Mouse (Mus musculus) forebrain, postnatal 0 days (tissue): ENCODE results near the gene Prrc2a. TPM values are rescaled to one million over a fixed set of nuclear protein-coding genes. Genes with fewer than 3 reads are reported as not detected.

Source experiments
- ATAC-seq: fragments of 200-750 bp; cut with Nextera tagmentation; 2 replicates; pipeline ENCODE4 v1.8.0; 2017; ENCODE audit warnings: mild to moderate bottlenecking, moderate library complexity
- DNase-seq: peaks from one replicate; pipeline ENCODE4 v3.0.0-alpha.2; 2015
- H3K27ac ChIP-seq: fragments of 300-500 bp; sonication (generic); 2 replicates; pipeline ENCODE4 v1.5.1; 2014; ENCODE audit warnings: low read depth, mild to moderate bottlenecking, antibody characterized with exemption, low read length, moderate library complexity, mixed read lengths
- H3K27me3 ChIP-seq: fragments of 300-500 bp; sonication (generic); 2 replicates; pipeline ENCODE4 v1.6.1; 2014; ENCODE audit warnings: mild to moderate bottlenecking, low read length, mixed read lengths; ENCODE audit not compliant: insufficient read depth
- H3K36me3 ChIP-seq: fragments of 300-500 bp; sonication (generic); 2 replicates; pipeline ENCODE4 v1.6.1; 2014; ENCODE audit warnings: mild to moderate bottlenecking, moderate library complexity; ENCODE audit not compliant: insufficient read depth
- H3K4me1 ChIP-seq: fragments of 300-500 bp; sonication (generic); 2 replicates; pipeline ENCODE4 v1.6.1; 2014; ENCODE audit warnings: antibody characterized with exemption; ENCODE audit not compliant: insufficient read depth
- H3K4me2 ChIP-seq: fragments of 300-500 bp; sonication (generic); 2 replicates; pipeline ENCODE4 v1.6.1; 2014; ENCODE audit warnings: low read depth, mild to moderate bottlenecking, moderate library complexity
- H3K4me3 ChIP-seq: fragments of 300-500 bp; sonication (generic); 2 replicates; pipeline ENCODE4 v1.5.1; 2014; ENCODE audit warnings: low read depth, low read length, mixed read lengths
- H3K9ac ChIP-seq: fragments of 300-500 bp; sonication (generic); 2 replicates; pipeline ENCODE4 v1.6.1; 2014; ENCODE audit warnings: mild to moderate bottlenecking
- H3K9me3 ChIP-seq: fragments of 300-500 bp; sonication (generic); 2 replicates; pipeline ENCODE4 v1.6.1; 2016; ENCODE audit warnings: low read length
- CTCF ChIP-seq: sonication (generic); IDR thresholded peaks from 2 replicates; pipeline ENCODE4 v1.5.1; 2016; ENCODE audit warnings: antibody characterized with exemption, control low read depth, low read depth
- WGBS: fragments of 180-500 bp; shearing (Covaris S2); extraction: QIAGEN DNeasy Blood & Tissue Kit; methylation state at CpG from one replicate; pipeline ENCODE4 v1.1.7; 2014; 5-methylcytosine and 5-hydroxymethylcytosine counted together
- polyA plus RNA-seq: library from polyadenylated mRNA; unstranded; fragments of >200 nt; fragmentation: Nextera tagmentation; extraction: Ambion mirVana; gene quantifications from 2 replicates; pipeline ENCODE4 v1.2.1, GENCODE M21; 2015
- total RNA-seq: library from RNA; depleted of rRNA; stranded (reverse); fragments of >200 nt; gene quantifications from 2 replicates; pipeline ENCODE4 v1.2.3, GENCODE M21; 2014

The Prrc2a gene
- total and polyA plus RNA-seq, 2 experiments from 2014 or later, result 85.3 to 155 TPM

DNA sequence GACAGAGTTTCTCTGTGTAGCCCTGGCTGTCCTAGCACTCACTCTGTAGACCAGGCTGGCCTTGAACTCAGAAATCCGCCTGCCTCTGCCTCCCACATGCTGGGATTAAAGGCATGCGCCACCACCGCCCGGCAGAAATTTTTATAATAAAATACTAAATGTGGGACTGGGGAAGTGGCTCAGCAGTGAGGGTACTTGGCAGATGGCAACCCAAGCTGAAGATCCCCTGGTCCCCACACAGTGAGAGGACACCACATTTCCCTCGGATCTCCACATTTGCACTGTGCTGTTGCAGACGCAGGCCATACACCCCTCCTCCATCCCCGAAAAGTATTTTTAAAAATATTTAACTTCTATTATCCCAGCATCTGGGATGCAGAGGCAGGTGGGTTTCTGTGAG is 31.2 kb downstream of the Prrc2a start:
- 95% methylated on average over 7 of the region's 7 CpGs for WGBS
- H3K36me3 ChIP-seq, result peaks cover 3% of the 10 kb centered on the region; the same call in 1 of the 2 replicates
- H3K4me2 ChIP-seq, result no peak overlapping the region
- no peak overlapping the region for H3K27ac ChIP-seq
- no peak for TF ChIP-seq CTCF
- no peak overlapping the region for H3K4me3 ChIP-seq
- no peak overlapping the region for H3K9ac ChIP-seq
- H3K27me3 ChIP-seq, result no peaks in the 10 kb centered on the region
- H3K4me1 ChIP-seq, result peaks cover 7% of the 10 kb centered on the region
- no peak for ATAC-seq
- no peaks in the 10 kb centered on the region for H3K9me3 ChIP-seq
- DNase-seq, result no peak

GRCm38 (mm10) chr17:35132174-35132560 is 32.5 kb downstream of the Prrc2a start:
- H3K4me3 ChIP-seq, result no peak overlapping the region
- ATAC-seq, result no peak
- no peak for TF ChIP-seq CTCF

DNA sequence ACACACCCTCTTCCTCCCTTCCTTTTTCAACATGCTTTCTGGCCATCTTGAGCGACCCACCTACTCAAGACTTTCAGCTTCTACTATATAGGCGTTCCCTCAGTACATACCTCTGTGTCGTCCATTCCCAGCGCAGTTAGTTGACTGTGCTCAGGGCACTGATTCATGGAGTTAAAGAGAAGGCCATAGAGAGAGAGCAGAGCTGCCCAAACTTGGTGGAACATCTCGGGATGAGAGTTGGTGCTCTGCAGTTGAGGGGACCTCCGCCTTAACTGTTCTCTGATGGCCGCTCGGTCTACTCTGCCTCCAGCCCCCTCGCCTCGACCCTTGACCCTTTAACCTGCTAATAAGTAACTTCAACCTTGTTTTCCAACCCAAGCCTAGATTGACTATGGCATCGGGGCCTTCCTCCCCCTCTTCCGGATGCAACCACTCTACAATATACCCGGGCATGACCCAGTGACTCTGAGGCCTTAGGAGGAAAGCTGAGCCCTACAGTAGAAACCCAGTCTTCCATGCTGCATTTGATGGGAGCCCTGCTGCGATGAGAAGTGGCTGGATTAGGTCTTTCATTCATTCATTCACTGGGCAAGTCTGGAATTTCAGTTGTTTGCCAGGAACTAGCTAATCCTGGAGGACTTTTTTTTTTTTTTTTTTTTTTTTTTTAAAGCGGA is 33.1 kb downstream of the Prrc2a start, which contains the start of gene Apom:
Gene Apom (minus strand): TSS at position 551 of the 674 bp plus-strand sequence.
- H3K27me3 ChIP-seq, result no peaks in the 10 kb centered on the region
- ATAC-seq, result no peak
- no peak for TF ChIP-seq CTCF

More at GRCm38 (mm10) chr17:35132174-35132560, 32.5 kb downstream of the Prrc2a start:
- DNase-seq, result no peak
- H3K9me3 ChIP-seq, result no peaks in the 10 kb centered on the region
- 74% methylated on average over 3 of the region's 3 CpGs for WGBS
- no peak overlapping the region for H3K4me2 ChIP-seq
- H3K9ac ChIP-seq, result no peak overlapping the region
- H3K36me3 ChIP-seq, result no peaks in the 10 kb centered on the region
- no peaks in the 10 kb centered on the region for H3K27me3 ChIP-seq
- no peak overlapping the region for H3K27ac ChIP-seq
- H3K4me1 ChIP-seq, result peaks cover 8% of the 10 kb centered on the region

GRCm38 (mm10) chr17:35131038-35131437 is 33.7 kb downstream of the Prrc2a start:
- H3K4me2 ChIP-seq, result no peak overlapping the region
- no peaks in the 10 kb centered on the region for H3K27me3 ChIP-seq
- ATAC-seq (no peak), DNase-seq (no peak)
- H3K27ac ChIP-seq, result no peak overlapping the region
- H3K9ac ChIP-seq, result no peak overlapping the region
- no peak overlapping the region for H3K4me3 ChIP-seq
- WGBS, result 90% methylated on average over 8 of the region's 8 CpGs
- peaks cover 8% of the 10 kb centered on the region for H3K4me1 ChIP-seq
- TF ChIP-seq CTCF, result no peak
- H3K9me3 ChIP-seq, result no peaks in the 10 kb centered on the region
- H3K36me3 ChIP-seq, result no peaks in the 10 kb centered on the region

More for the DNA sequence above, 33.1 kb downstream of the Prrc2a start, which contains the start of gene Apom:
- Histone ChIP-seq H3K4me1 (peaks cover 10% of the 10 kb centered on the region), H3K9me3 (no peaks in the 10 kb centered on the region), H3K27ac (no peak within 1 kb of the TSS), H3K4me3 (no peak within 1 kb of the TSS), H3K9ac (no peak within 1 kb of the TSS), H3K4me2 (no peak within 1 kb of the TSS), H3K36me3 (no peaks in the 10 kb centered on the region)
- WGBS, result 82% methylated on average over 15 of the region's 15 CpGs
- DNase-seq, result no peak

GRCm38 (mm10) chr17:35128996-35129395 is 35.7 kb downstream of the Prrc2a start:
- H3K4me1 ChIP-seq, result peaks cover 11% of the 10 kb centered on the region
- 79% methylated on average over 11 of the region's 11 CpGs for WGBS
- H3K9ac ChIP-seq, result no peak overlapping the region
- H3K27me3 ChIP-seq, result no peaks in the 10 kb centered on the region
- no peaks in the 10 kb centered on the region for H3K9me3 ChIP-seq
- H3K27ac ChIP-seq, result no peak overlapping the region
- no peak overlapping the region for H3K4me2 ChIP-seq
- H3K4me3 ChIP-seq, result no peak overlapping the region
- peaks cover 9% of the 10 kb centered on the region; the same call in 1 of the 2 replicates for H3K36me3 ChIP-seq
- no peak for TF ChIP-seq CTCF
- ATAC-seq (no peak), DNase-seq (no peak)

DNA sequence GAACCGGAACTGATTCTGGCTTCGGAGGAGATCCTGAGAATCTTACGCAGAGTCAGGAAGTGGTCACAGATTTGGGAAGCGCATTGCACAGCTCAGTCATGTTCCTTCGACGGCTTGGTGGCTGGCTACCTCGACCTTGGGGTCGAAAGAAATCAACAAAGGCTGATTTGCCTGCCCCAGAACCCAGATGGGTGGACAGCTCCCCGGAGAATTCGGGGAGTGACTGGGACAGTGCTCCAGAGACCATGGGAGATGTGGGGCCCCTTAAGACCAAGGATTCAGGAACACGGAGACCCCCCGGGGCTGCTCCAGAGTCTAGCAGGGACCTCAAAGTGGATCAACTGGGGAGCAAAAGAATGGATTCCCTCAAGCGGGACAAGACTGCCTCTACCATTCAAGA is 37.7 kb downstream of the Prrc2a start:
- TF ChIP-seq CTCF, result no peak
- H3K4me2 ChIP-seq, result peak overlapping the region; percentile 86
- H3K27me3 ChIP-seq, result no peaks in the 10 kb centered on the region
- H3K4me1 ChIP-seq, result peaks cover 11% of the 10 kb centered on the region
- peak overlapping the region; percentile 63 for H3K4me3 ChIP-seq
- ATAC-seq (no peak), DNase-seq (no peak)
- H3K36me3 ChIP-seq, result peaks cover 9% of the 10 kb centered on the region; the same call in 1 of the 2 replicates
- peak overlapping the region; percentile 81; the same call in 1 of the 2 replicates for H3K9ac ChIP-seq
- H3K27ac ChIP-seq, result no peak overlapping the region
- WGBS, result 71% methylated on average over 13 of the region's 13 CpGs
- H3K9me3 ChIP-seq, result no peaks in the 10 kb centered on the region

- Histone ChIP-seq H3K4me3 (peak within 1 kb of the TSS; percentile 63), H3K4me1 (peaks cover 11% of the 10 kb centered on the region), H3K4me2 (peak within 1 kb of the TSS; percentile 86), H3K9me3 (no peaks in the 10 kb centered on the region), H3K27me3 (no peaks in the 10 kb centered on the region), H3K27ac (peak within 1 kb of the TSS; percentile 79), H3K9ac (peak within 1 kb of the TSS; percentile 81), H3K36me3 (peaks cover 9% of the 10 kb centered on the region; the same call in 1 of the 2 replicates)
- WGBS, result under 1% methylated on average over 36 of the region's 36 CpGs
- DNase-seq (peak; percentile 74), ATAC-seq (peak; percentile 26)
- no peak for TF ChIP-seq CTCF
Measured at GRCm38 (mm10) chr17:35126206-35126611, 38.5 kb downstream of the Prrc2a start, which contains the start of gene D17H6S53E. Gene D17H6S53E, plus strand, starts transcription at chr17:35126373.
